Mouse (Mus musculus) CD4-positive helper T cell, adult 2 months (primary cell): ENCODE data around the gene Ndufaf7.

Experiments
- DNase-seq: peaks from one replicate; pipeline ENCODE4 v3.0.0-alpha.2; 2012; ENCODE audit warnings: low read depth, missing footprints, low spot score

The Ndufaf7 gene

DNA sequence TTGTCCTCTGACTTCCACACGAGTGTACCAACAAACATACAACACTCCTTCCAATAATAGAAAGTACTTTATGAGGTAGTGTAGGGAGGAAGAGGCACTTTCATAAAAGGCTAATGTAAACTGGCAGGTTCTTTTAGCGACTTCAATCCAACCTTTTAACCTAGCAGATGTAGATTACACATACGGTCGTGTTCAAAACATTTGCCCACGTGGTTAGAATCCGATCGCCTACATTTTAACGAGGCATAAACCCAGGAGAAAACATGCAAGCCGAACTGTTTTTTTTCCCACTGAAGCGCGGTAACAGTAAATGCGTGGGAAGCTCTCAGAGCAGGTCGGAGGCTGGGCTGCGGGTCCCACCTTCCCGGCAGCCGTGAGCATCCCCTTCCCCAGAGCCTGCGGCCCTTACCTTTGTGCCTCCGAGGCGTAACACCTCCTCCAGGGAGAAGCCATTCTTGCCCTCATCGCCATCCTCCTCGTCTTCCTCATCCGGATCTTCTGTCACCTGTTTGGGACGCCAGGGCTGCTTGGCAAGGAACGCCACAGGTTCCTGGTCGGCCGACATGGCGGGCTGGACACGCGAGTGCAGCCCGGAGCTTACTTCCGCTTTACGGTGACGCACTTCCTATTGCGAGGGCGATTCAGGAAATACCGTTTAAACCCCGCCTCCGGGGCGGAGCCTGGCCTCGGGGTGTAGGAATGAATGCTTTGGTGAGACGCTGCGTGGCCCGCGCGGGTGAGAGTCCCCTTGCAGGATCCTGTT, at the start of gene Ndufaf7, which contains the start of gene Cebpz:
Gene Ndufaf7, plus strand, starts transcription at position 671 of the 763 bp plus-strand sequence.
Gene Cebpz, minus strand, starts transcription at position 601 of the 763 bp plus-strand sequence.
- peak; percentile 98 for DNase-seq

GRCm38 (mm10) chr17:78888554-78888953, 48.4 kb upstream of the Ndufaf7 start:
- DNase-seq = no peak

- no peak for DNase-seq
Observed at GRCm38 (mm10) chr17:78889184-78889583, 47.8 kb upstream of the Ndufaf7 start.

DNA sequence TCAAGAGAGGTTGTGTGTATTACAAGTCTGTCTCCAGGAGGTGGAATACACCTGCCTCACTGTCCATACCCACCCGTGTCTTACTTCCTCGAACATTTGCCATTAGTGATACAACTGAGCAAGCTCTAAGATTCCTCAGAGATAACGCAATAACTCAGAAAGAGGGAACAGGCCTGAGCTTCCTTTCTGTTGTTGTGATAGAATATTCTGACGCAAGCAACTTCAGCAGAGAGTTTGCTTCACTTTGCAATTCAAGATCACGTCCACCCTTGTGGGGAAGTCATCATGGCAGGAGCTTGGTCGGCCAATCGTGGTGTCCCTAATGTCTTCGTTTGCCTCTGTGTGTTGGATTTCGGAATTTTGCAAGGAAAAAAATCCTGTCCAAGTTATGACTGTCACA, 45.9 kb upstream of the Ndufaf7 start:
- DNase-seq = no peak

- no peak for DNase-seq
Observed at GRCm38 (mm10) chr17:78894991-78895390, 41.9 kb upstream of the Ndufaf7 start.

DNA sequence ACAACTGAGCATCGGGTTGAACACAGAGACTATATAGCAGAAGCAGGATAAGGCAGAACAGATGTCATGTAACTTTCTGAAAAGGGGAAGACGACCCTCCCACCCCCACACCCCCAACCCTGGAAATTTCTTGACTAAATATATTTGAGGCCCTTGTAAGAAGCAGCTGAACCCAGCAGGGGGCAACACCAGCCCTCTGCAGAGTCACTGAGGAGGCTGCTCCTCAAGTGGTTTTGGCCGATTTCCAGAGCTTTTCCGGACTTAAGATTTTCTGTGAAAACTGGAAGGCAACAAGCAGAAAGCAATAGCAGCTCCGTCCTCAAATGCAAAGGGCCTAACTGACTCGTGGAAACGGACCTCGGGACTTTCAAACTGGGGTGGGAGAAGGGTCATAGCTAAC, 41.5 kb upstream of the Ndufaf7 start:
- DNase-seq = peak; percentile 34

- no peak for DNase-seq
Observed at GRCm38 (mm10) chr17:78903158-78903557, 33.8 kb upstream of the Ndufaf7 start.

DNA sequence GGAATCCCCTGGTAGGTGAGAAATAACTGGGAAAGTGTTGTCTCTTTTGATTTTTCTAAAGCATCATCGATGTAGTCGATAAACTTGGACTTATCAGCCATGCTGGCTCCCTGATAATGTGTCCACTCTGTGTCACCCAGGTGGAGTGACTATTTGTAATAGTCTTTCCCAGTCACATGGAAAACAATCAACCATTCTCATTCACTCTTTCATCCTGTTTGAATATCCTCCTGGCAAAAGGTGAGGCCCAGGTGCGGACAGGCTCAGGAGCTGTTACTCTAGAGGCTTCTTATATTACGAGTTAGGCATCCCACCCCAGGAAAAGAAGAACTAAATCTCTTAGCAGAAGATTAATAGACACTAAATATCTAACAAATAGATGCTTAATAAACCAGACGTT, 30.0 kb upstream of the Ndufaf7 start, which contains the start of gene Sult6b1:
Gene Sult6b1, minus strand, starts transcription at position 101 of the 400 bp plus-strand sequence.
- DNase-seq = no peak

GRCm38 (mm10) chr17:78909374-78909773, 27.6 kb upstream of the Ndufaf7 start:
- no peak for DNase-seq

- DNase-seq = peak; percentile 15
Observed at GRCm38 (mm10) chr17:78912861-78913281, 24.1 kb upstream of the Ndufaf7 start.

DNA sequence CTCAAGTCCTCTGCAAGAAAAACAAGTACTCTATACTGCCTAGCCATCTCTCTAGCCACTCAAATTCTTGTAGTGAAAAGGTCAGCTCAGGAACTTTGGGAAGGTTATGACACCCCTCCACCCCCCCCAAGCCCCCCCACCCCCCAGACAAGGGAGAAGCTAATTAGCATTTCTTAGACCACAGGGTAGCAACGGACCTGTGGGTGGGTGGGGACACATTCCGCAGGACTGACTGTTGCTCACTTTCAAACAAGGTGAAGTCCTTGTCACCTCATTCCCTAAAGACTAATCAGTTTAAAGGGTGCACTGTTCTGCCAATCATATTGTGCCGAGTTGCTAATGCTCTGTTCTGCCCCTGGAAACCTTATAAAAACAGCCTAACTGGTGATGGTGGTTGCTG, 23.0 kb upstream of the Ndufaf7 start:
- DNase-seq = no peak

DNA sequence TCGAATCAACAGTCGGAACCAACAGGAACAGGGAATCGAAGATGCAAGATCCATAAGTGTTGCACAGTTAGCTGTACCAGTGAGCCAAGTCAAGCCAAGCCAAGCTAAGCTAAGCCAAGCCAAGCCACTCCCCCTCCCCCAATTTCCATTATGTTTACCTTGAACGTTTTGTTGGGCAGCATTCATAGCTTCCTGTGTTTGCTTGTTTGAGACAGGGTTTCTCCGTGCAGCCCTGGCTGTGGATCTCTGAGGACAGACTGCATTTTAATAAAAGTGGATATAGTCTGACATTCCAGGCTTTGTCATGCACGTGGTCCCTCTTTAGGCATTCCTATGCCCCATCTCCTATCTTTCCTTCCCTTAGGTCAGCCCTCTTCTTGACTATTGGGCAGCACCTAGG, 21.2 kb upstream of the Ndufaf7 start:
- DNase-seq = peak; percentile 44

DNA sequence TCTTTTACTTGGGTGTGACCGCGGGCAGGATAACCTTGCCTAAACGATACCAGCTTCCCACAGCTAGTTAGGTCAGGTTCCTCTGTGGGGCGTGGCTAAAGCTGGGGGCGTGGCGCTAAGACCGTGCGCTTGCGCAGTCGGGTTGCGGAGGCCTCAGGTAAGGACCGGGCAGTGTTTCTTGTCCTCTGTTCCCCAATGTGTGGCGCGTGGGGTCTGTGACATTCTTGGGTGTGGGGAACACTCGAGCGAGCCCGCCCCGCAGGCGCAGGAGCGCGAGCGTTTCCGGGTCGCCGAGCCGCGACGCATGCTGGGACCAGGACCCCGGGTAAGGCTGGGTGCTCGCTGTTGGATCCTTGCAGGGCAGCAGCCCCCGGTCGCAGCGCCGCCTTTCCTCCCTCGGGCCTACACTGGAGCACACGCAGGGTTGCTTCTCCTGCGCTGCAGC, 20.5 kb upstream of the Ndufaf7 start, which contains the start of gene Cebpzos:
Gene Cebpzos, plus strand, starts transcription at position 132 of the 445 bp plus-strand sequence.
- peak; percentile 92 for DNase-seq

DNA sequence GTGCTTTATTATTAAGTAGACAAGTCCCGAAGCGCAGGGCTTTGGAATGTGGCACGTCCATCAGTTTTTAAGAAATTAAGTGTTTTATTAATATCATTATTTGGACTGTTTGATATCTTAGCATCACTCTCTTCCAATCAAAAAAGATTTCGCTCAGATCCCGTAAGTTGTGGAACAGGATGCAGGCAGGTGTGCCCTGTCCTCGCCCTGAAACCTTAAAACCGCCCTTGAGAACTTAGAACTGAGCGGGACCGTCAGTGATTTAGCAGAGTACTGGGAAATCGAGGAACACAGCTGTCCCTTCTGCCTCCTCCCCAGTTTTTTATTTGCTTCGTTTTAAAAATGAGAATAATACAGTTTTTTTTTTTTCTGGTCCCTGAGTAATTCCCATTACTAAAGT, 20.0 kb upstream of the Ndufaf7 start:
- DNase-seq = no peak

DNA sequence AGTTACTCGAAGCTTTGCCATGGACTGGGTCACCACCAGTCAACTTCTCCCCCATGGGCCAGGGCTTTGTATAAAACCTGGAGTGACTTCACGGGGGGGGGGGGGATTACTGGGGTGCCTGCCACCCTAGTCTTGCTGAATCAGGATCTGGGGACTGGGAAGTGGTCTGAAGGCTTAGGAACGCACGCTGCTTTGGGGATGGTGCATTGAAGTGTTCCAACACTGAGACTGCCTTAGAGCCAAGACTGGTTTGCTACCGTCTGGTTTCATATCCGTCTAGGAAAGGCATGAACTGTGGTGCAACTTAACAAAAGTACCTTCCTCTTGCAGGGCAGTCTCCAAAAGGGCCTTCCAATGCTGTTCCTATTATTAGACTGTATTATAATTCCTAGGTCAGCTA, 19.2 kb upstream of the Ndufaf7 start:
- DNase-seq = no peak

GRCm38 (mm10) chr17:78935857-78936256, 1.1 kb upstream of the Ndufaf7 start:
- no peak for DNase-seq

- DNase-seq = no peak
Observed at GRCm38 (mm10) chr17:78937229-78937853, 405 bp downstream of the Ndufaf7 start.

DNA sequence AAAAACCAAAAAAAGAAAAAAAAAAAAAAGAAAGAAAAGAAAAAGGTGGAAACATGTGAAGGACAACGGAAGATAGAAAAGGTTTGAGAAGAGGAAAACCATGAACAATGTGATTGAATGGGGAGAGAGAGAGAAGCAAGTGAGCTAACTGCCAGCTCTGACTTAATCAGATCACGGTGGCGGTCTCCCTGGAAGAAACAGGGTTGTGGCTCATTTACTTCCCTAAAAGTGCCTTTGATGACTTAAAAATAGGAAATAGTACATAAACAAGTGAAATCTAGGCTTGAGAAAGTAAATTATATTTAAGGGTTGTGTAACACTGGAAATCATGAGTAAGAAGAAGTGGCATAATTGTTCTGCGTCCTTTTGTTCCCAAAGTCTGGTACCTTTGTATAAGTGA, 2.0 kb downstream of the Ndufaf7 start:
- DNase-seq = no peak

DNA sequence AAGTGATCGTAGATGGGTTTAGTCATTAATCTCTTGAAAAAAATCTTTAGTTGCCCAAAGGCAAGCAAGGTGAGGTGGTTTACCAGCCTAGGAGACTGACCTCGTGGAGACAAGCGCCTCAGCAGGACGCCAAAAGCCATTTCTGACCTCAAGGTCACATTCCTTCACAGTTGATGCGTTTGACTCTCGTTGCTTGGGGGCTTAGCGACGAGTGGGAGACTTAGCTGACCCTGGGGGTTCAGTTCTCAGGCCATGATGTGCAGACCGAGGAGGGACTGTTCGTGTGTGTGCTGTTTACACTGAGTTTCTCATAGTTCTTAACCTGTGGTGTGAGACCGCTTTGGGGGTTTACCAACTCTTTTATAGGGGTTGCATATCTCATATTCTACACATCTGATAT, 5.6 kb downstream of the Ndufaf7 start:
- DNase-seq = no peak

- DNase-seq = no peak
Observed at GRCm38 (mm10) chr17:78951225-78951624, 14.3 kb downstream of the Ndufaf7 start.

DNA sequence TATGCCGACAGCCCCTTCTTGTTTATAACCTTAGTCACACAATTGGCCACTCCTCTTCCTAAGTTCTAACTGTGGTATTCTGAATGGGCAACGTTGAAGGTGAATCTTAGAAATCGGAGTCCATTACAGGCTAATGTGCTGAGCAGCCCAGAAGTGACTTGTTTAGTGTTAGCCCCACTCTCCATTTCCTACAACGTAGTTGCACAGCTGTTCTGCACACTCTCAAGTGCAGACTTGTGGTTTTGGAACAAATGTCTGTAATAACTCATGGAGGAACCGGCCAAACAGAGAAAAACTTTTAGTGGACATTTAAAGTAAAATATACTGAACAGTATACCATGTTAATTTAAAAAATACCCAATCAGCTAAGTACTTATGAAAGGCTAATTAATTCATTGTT, 15.1 kb downstream of the Ndufaf7 start:
- no peak for DNase-seq

- no peak for DNase-seq
Observed at GRCm38 (mm10) chr17:78953240-78953639, 16.3 kb downstream of the Ndufaf7 start.

DNA sequence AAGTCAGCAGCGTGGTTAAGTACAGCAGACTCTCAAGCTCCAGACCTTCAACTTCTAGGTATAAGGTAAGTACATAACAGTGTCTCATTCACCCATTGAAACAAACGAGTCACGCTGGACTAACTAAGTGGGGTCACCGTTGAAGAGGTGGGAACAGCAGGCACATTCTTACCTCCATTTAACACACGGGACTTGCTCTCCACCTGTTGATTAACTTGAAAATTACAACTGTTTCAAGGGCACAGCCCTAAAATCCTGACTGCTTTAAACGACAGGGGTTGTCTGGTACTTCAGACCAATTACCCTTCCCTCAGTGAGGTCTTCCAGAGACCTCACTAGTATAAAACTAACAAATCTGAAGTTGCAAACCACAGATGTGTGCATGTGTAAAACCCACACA, 22.5 kb downstream of the Ndufaf7 start:
- no peak for DNase-seq
